Mouse (Mus musculus) cerebellum, adult 9-10 months (tissue): ENCODE measurements around the gene Secisbp2l.

Source experiments
- DNase-seq: peaks from one replicate; pipeline ENCODE4 v3.0.0; 2022

Secisbp2l gene

DNA sequence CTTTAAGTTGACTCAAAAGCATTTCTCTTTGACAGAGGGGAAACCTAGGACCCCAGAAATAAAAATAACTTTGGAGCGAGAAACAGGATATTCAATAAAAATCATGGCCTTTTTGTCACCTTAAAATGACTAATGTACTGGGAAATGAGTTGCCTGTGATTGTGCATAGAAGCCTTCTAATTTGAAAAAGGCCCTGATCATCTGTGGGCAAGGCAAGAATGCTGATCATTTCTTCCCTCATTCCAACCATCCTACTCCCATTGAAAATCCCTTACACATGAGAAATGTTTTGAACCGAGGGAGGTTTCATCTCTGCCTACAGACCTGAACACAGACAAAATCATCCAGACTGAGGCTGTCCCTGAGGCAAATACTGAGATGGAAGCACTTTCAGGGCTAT lies 79.8 kb downstream of the Secisbp2l start:
- no peak for DNase-seq

DNA sequence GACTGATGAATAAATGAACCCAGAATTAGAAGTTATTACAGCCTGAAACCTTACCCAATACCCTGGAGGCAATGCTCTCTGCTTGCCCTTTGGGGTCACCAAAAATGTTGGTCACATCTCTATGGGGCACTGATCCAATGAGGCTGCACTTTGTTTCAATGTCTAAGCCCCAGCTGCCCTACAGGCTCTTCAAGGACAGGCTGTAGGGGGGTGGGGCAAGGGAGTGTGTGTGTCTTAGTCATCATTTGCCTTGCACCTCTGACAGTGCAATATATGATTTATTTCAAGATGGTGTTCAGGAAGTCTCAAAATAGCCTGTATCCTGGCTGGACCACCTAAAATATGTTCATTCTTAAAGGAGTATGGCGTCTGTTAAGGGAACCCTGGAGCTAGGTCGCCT lies 81.1 kb downstream of the Secisbp2l start:
- no peak for DNase-seq

DNA sequence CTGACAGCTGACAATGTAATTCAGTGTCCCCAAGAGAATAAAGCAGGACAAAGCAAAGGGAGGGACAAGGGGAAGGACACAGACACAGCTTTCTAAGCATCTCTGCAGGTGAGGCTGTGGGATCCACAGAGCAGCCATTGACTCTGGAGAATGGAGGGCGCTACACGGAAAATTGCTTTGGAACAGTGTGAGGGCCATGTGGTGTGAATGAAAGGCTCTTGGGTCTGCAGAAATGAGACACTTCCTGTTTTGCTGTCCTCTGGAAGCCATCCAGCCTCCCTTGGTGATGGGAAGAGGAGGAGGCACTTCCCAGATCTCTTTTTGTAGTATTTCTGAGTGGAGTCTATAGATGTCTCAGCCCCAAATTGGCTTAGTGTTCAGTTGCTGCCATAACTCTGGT lies 86.5 kb downstream of the Secisbp2l start:
- DNase-seq = no peak

DNA sequence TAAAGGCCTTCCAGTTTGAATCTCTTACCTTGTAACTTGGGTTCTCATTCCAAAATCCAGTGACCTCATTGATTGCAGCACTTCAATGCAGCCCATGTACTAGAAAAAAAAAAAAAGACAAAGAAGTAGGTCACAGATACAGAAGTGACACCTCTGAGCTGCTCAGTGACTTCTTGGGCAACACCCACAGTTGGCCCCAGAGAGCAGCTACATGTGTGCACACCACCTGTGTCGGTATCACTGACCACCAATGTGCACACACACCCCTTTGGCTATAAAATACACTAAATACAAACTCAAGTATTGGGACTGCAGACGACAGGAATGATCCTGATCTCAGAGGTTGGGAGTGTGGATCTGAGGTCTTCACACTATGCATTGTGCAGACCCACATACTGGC lies 87.9 kb downstream of the Secisbp2l start:
- no peak for DNase-seq

DNA sequence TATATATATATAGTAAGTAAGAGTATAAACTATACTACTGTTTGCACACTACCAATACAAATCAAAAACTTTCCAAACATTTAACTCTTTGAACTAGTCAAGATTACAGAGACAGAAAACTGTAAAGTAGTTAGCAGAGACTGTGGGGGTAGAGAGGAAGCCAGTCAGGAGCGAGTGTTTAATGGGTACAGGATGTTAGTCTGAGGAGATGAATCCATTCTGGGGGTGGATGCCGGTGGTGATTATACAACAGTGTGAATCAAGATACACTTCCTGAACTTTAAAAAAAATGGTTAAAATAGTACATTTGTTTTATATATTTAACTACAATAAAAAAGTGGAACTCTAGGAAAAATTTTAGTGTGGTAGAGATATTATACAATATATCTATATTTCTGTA lies 90.7 kb downstream of the Secisbp2l start:
- DNase-seq = no peak
